ENCODE assay signal across 8 mouse cellular contexts in genomic region chr3:37723061-37723521, GRCm38 (mm10). TPM values are rescaled to one million over a fixed set of nuclear protein-coding genes. Genes with fewer than 3 reads are reported as not detected.
DNase-seq lines count a peak whose midpoint lies in the region; ATAC-seq and TF ChIP-seq lines count a peak whose summit lies in the region.

No protein-coding gene starts in this region.

- peak overlapping the region; percentile 63 for H3K4me3 ChIP-seq in layer of hippocampus, adult 2 months
- peak overlapping the region; percentile 40 for H3K4me3 ChIP-seq in embryonic facial prominence, embryonic 15.5 days (replicated peaks)
- peak overlapping the region; percentile 27 for H3K4me3 ChIP-seq in lung, embryonic 15.5 days
- H3K4me3 ChIP-seq in stomach, embryonic 15.5 days (replicated peaks) = peak overlapping the region; percentile 41

- no peaks in the 10 kb centered on the region for H3K36me3 ChIP-seq in embryonic facial prominence, embryonic 15.5 days
- H3K36me3 ChIP-seq in lung, embryonic 15.5 days = no peaks in the 10 kb centered on the region
- H3K36me3 ChIP-seq in stomach, embryonic 15.5 days = no peaks in the 10 kb centered on the region

- H3K27me3 ChIP-seq in embryonic facial prominence, embryonic 15.5 days = no peaks in the 10 kb centered on the region
- H3K27me3 ChIP-seq in lung, embryonic 15.5 days = peaks cover 18% of the 10 kb centered on the region; the same call in 1 of the 2 replicates
- H3K27me3 ChIP-seq in stomach, embryonic 15.5 days (replicated peaks) = no peaks in the 10 kb centered on the region

- 14% methylated on average over 11 of the region's 11 CpGs for WGBS in embryonic facial prominence, embryonic 15.5 days
- 15% methylated on average over 11 of the region's 11 CpGs for WGBS in lung, embryonic 15.5 days
- WGBS in stomach, embryonic 15.5 days = 22% methylated on average over 11 of the region's 11 CpGs

- peak overlapping the region; percentile 60 for H3K4me2 ChIP-seq in embryonic facial prominence, embryonic 15.5 days (replicated peaks)
- peak overlapping the region; percentile 50 for H3K4me2 ChIP-seq in lung, embryonic 15.5 days
- peak overlapping the region; percentile 49 for H3K4me2 ChIP-seq in stomach, embryonic 15.5 days

- H3K9ac ChIP-seq in embryonic facial prominence, embryonic 15.5 days = 0 out of 2 replicates have a peak overlapping the region, but pooled peaks have one; percentile 15
- peak overlapping the region; percentile 31; the same call in 1 of the 2 replicates for H3K9ac ChIP-seq in lung, embryonic 15.5 days
- H3K9ac ChIP-seq in stomach, embryonic 15.5 days = no peak overlapping the region

- peaks cover 23% of the 10 kb centered on the region for H3K4me1 ChIP-seq in embryonic facial prominence, embryonic 15.5 days
- H3K4me1 ChIP-seq in lung, embryonic 15.5 days = peaks cover 33% of the 10 kb centered on the region
- peaks cover 22% of the 10 kb centered on the region for H3K4me1 ChIP-seq in stomach, embryonic 15.5 days

- no peak for DNase-seq in layer of hippocampus, adult 2 months (ENCODE audit: low spot score in 2 of 2)
- no peak for DNase-seq in layer of hippocampus, adult 9-11 months
- peak; percentile 87 for DNase-seq in kidney, adult 9 months
- no peak for DNase-seq in urinary bladder, postnatal 36 days (ENCODE audit: low spot score in 2 of 2)
- DNase-seq in ovary, adult 18-20 months (ENCODE audit: low spot score) = no peak

- H3K9me3 ChIP-seq in embryonic facial prominence, embryonic 15.5 days (replicated peaks) = no peaks in the 10 kb centered on the region
- no peaks in the 10 kb centered on the region for H3K9me3 ChIP-seq in lung, embryonic 15.5 days
- H3K9me3 ChIP-seq in stomach, embryonic 15.5 days = no peaks in the 10 kb centered on the region

- peak overlapping the region; percentile 90 for H3K27ac ChIP-seq in layer of hippocampus, adult 2 months
- H3K27ac ChIP-seq in embryonic facial prominence, embryonic 15.5 days (replicated peaks) = peak overlapping the region; percentile 85
- H3K27ac ChIP-seq in lung, embryonic 15.5 days = peak overlapping the region; percentile 94
- peak overlapping the region; percentile 89 for H3K27ac ChIP-seq in stomach, embryonic 15.5 days

- ATAC-seq in embryonic facial prominence, embryonic 15.5 days (ENCODE audit: insufficient number of reproducible peaks, low FRiP score, low TSS enrichment, low read depth) = no peak
- ATAC-seq in lung, embryonic 15.5 days (ENCODE audit: borderline replicate concordance, extremely low read depth, low FRiP score, low TSS enrichment) = no peak
- peak; percentile 33; the same call in 1 of the 2 replicates for ATAC-seq in stomach, embryonic 15.5 days (ENCODE audit: insufficient read depth, low FRiP score, low read depth)

- no peak for TF ChIP-seq CTCF in layer of hippocampus, adult 2 months (conservative IDR thresholded peaks at IDR 0.05)

RNA-seq across cellular contexts. Expression of gene Gm5148, which starts 1.2 kb away (rescaled TPM):
- total RNA-seq in layer of hippocampus, adult 2 months (2021) = 1 to 10 TPM; 5.1 to 5.9 TPM
- polyA plus RNA-seq in embryonic facial prominence, embryonic 15.5 days (2015; fragmentation: Nextera tagmentation; extraction: Ambion mirVana) = 5.4 and 6.8 TPM in 2 replicates
- polyA plus RNA-seq in lung, embryonic 15.5 days (2015; fragmentation: Nextera tagmentation; extraction: Ambion mirVana) = 4.7 and 5.8 TPM in 2 replicates
- polyA plus RNA-seq in stomach, embryonic 15.5 days (2015; fragmentation: Nextera tagmentation; extraction: Ambion mirVana) = 5.9 and 6.0 TPM in 2 replicates
